ENCODE assay signal across 10 mouse cellular contexts in the genomic region with DNA sequence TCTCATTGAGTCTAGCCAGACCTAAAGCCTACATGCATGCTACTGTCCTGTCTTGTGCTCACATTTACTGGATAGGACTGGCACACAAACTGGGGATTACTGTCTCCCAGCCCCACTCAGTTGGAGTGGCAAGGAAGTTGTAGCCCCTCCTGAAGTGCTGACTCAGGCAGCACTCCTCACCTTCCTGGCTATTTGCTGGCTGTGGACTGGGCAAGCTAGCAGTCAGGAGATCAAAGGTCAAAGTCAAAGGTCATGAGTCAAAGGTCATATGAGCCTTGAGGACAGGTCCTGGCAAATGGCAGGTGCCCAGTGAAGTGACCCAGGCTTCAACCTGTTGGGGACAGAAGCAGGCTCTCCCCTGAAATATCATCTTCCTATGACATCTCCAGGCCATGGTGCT.
"Had no signal": no experiment of that assay in that cellular context is flagged by ENCODE, and none has a peak within 500 bp of the region (broad histone marks: within the 10 kb centered on the region; RNA-seq: fewer than 3 reads in every experiment).

No protein-coding gene starts in this region.

- ATAC-seq: liver, postnatal 0 days had no signal

- H3K4me1 ChIP-seq: neural tube, embryonic 12.5 days had no signal

- H3K4me2 ChIP-seq: hindbrain, embryonic 14.5 days; limb, embryonic 13.5 days; liver, embryonic 13.5 days; neural tube, embryonic 12.5 days had no signal

- H3K27ac ChIP-seq: hindbrain, embryonic 14.5 days; layer of hippocampus, adult 2 months; limb, embryonic 13.5 days; liver, embryonic 13.5 days; neural tube, embryonic 12.5 days had no signal

- H3K9me3 ChIP-seq: limb, embryonic 13.5 days; liver, embryonic 13.5 days; neural tube, embryonic 12.5 days had no signal

- H3K27me3 ChIP-seq: neural tube, embryonic 12.5 days had no signal

- DNase-seq: liver, embryonic 13.5 days; liver, postnatal 0 days; midbrain, embryonic 14.5 days; spleen, adult 18-20 months; thymus, adult 2 months; thymus, postnatal 25 days had no signal

- H3K36me3 ChIP-seq: liver, embryonic 13.5 days; neural tube, embryonic 12.5 days had no signal

- H3K4me3 ChIP-seq: layer of hippocampus, adult 2 months; limb, embryonic 13.5 days; liver, embryonic 13.5 days; neural tube, embryonic 12.5 days had no signal

- H3K9ac ChIP-seq: hindbrain, embryonic 14.5 days; limb, embryonic 13.5 days; liver, embryonic 13.5 days; liver, postnatal 0 days; neural tube, embryonic 12.5 days had no signal
